Mouse (Mus musculus) neural tube, embryonic 14.5 days (tissue): ENCODE results near the gene Vac14. TPM values are rescaled to one million over a fixed set of nuclear protein-coding genes. Genes with fewer than 3 reads are reported as not detected.
A peak's percentile ranks its signal among the peaks of the same experiment; 100 is the strongest.

Experiments
- ATAC-seq: fragments of 200-750 bp; cut with Nextera tagmentation; 2 replicates; pipeline ENCODE4 v1.8.0; 2017; ENCODE audit warnings: low read depth, mild to moderate bottlenecking, moderate TSS enrichment, moderate library complexity
- H3K27ac ChIP-seq: fragments of 300-500 bp; sonication (generic); 2 replicates; pipeline ENCODE4 v1.5.1; 2014; ENCODE audit warnings: low read depth, mild to moderate bottlenecking, control low read depth, low read length, moderate library complexity, mixed read lengths
- H3K27me3 ChIP-seq: fragments of 300-500 bp; sonication (generic); 2 replicates; pipeline ENCODE4 v1.6.1; 2014; ENCODE audit warnings: low read length; ENCODE audit not compliant: control insufficient read depth, insufficient read depth
- H3K36me3 ChIP-seq: fragments of 300-500 bp; sonication (generic); 2 replicates; pipeline ENCODE4 v1.6.1; 2014; ENCODE audit warnings: low read length, mixed read lengths; ENCODE audit not compliant: control insufficient read depth, insufficient read depth
- H3K4me1 ChIP-seq: fragments of 300-500 bp; sonication (generic); 2 replicates; pipeline ENCODE4 v1.6.1; 2014; ENCODE audit warnings: low read length; ENCODE audit not compliant: control insufficient read depth, insufficient read depth
- H3K4me2 ChIP-seq: fragments of 300-500 bp; sonication (generic); 2 replicates; pipeline ENCODE4 v1.6.1; 2014; ENCODE audit warnings: mild to moderate bottlenecking, low read depth, low read length, control low read depth
- H3K4me3 ChIP-seq: fragments of 300-500 bp; sonication (generic); 2 replicates; pipeline ENCODE4 v1.5.1; 2014; ENCODE audit warnings: low read depth, low read length, control low read depth, mixed read lengths
- H3K9ac ChIP-seq: fragments of 300-500 bp; sonication (generic); replicated peaks from 2 replicates; pipeline ENCODE4 v1.6.1; 2014; ENCODE audit warnings: low read depth, mild to moderate bottlenecking, control low read depth, low read length, mixed read lengths
- H3K9me3 ChIP-seq: fragments of 300-500 bp; sonication (generic); 2 replicates; pipeline ENCODE4 v1.6.1; 2016; ENCODE audit warnings: low read length; ENCODE audit not compliant: control insufficient read depth
- WGBS: fragments of 180-500 bp; shearing (Covaris S2); extraction: QIAGEN DNeasy Blood & Tissue Kit; methylation state at CpG from one replicate; pipeline ENCODE4 v1.1.7; 2014; 5-methylcytosine and 5-hydroxymethylcytosine counted together
- polyA plus RNA-seq: library from polyadenylated mRNA; unstranded; fragments of >200 nt; fragmentation: Nextera tagmentation; extraction: Ambion mirVana; gene quantifications from 2 replicates; pipeline ENCODE4 v1.2.1, GENCODE M21; 2014

Gene Vac14
- polyA plus RNA-seq, 1 experiment from 2014 or later = 31.1 TPM

GRCm38 (mm10) chr8:110644422-110644821, 26.0 kb downstream of the Vac14 start:
- H3K27ac ChIP-seq = no peak overlapping the region
- no peak for ATAC-seq
- H3K4me1 ChIP-seq = no peaks in the 10 kb centered on the region
- H3K9ac ChIP-seq = no peak overlapping the region
- H3K36me3 ChIP-seq = no peaks in the 10 kb centered on the region; the same call in none of the 2 replicates
- no peak overlapping the region for H3K4me2 ChIP-seq
- no peaks in the 10 kb centered on the region for H3K27me3 ChIP-seq
- 88% methylated on average over 4 of the region's 4 CpGs for WGBS
- no peak overlapping the region for H3K4me3 ChIP-seq
- no peaks in the 10 kb centered on the region for H3K9me3 ChIP-seq

- WGBS = 93% methylated on average over 2 of the region's 2 CpGs
- Histone ChIP-seq H3K4me3 (no peak overlapping the region), H3K27me3 (no peaks in the 10 kb centered on the region), H3K36me3 (peaks cover 4% of the 10 kb centered on the region), H3K4me1 (no peaks in the 10 kb centered on the region), H3K9ac (no peak overlapping the region), H3K4me2 (no peak overlapping the region), H3K9me3 (no peaks in the 10 kb centered on the region), H3K27ac (no peak overlapping the region)
- ATAC-seq = no peak
Measured at GRCm38 (mm10) chr8:110644901-110645300, 26.5 kb downstream of the Vac14 start.

GRCm38 (mm10) chr8:110645340-110645739, 27.0 kb downstream of the Vac14 start:
- Histone ChIP-seq H3K9ac (no peak overlapping the region), H3K4me2 (no peak overlapping the region), H3K27me3 (no peaks in the 10 kb centered on the region), H3K27ac (no peak overlapping the region), H3K9me3 (no peaks in the 10 kb centered on the region), H3K36me3 (peaks cover 5% of the 10 kb centered on the region), H3K4me1 (no peaks in the 10 kb centered on the region), H3K4me3 (no peak overlapping the region)
- WGBS = 95% methylated on average over 3 of the region's 3 CpGs
- ATAC-seq = no peak

GRCm38 (mm10) chr8:110646064-110646463, 27.7 kb downstream of the Vac14 start:
- peak; percentile 66; the same call in 1 of the 2 replicates for ATAC-seq
- no peak overlapping the region for H3K27ac ChIP-seq
- H3K4me2 ChIP-seq = no peak overlapping the region
- no peaks in the 10 kb centered on the region for H3K27me3 ChIP-seq
- H3K9ac ChIP-seq = no peak overlapping the region
- H3K9me3 ChIP-seq = no peaks in the 10 kb centered on the region
- peaks cover 5% of the 10 kb centered on the region for H3K36me3 ChIP-seq
- no peaks in the 10 kb centered on the region for H3K4me1 ChIP-seq
- H3K4me3 ChIP-seq = no peak overlapping the region
- 44% methylated on average over 6 of the region's 6 CpGs for WGBS

GRCm38 (mm10) chr8:110648577-110648976, 30.2 kb downstream of the Vac14 start:
- ATAC-seq = no peak
- Histone ChIP-seq H3K27me3 (no peaks in the 10 kb centered on the region), H3K4me3 (no peak overlapping the region), H3K9me3 (no peaks in the 10 kb centered on the region), H3K27ac (no peak overlapping the region), H3K4me1 (no peaks in the 10 kb centered on the region), H3K4me2 (no peak overlapping the region), H3K36me3 (peaks cover 14% of the 10 kb centered on the region), H3K9ac (no peak overlapping the region)
- WGBS = 99% methylated on average over 3 of the region's 3 CpGs

GRCm38 (mm10) chr8:110649286-110649685, 30.9 kb downstream of the Vac14 start:
- Histone ChIP-seq H3K27me3 (no peaks in the 10 kb centered on the region), H3K27ac (no peak overlapping the region), H3K9me3 (no peaks in the 10 kb centered on the region), H3K4me1 (no peaks in the 10 kb centered on the region), H3K4me2 (no peak overlapping the region), H3K9ac (no peak overlapping the region), H3K36me3 (peaks cover 14% of the 10 kb centered on the region), H3K4me3 (no peak overlapping the region)
- 97% methylated on average over 6 of the region's 6 CpGs for WGBS
- ATAC-seq = no peak

GRCm38 (mm10) chr8:110650838-110651237, 32.5 kb downstream of the Vac14 start:
- H3K9ac ChIP-seq = no peak overlapping the region
- no peak overlapping the region for H3K4me3 ChIP-seq
- H3K27ac ChIP-seq = no peak overlapping the region
- H3K4me2 ChIP-seq = no peak overlapping the region
- peaks cover 14% of the 10 kb centered on the region for H3K36me3 ChIP-seq
- H3K27me3 ChIP-seq = no peaks in the 10 kb centered on the region
- 94% methylated on average over 9 of the region's 9 CpGs for WGBS
- H3K4me1 ChIP-seq = no peaks in the 10 kb centered on the region
- ATAC-seq = no peak
- H3K9me3 ChIP-seq = no peaks in the 10 kb centered on the region

- Histone ChIP-seq H3K4me1 (no peaks in the 10 kb centered on the region), H3K4me2 (no peak overlapping the region), H3K36me3 (peaks cover 14% of the 10 kb centered on the region), H3K9ac (no peak overlapping the region), H3K27ac (no peak overlapping the region), H3K27me3 (no peaks in the 10 kb centered on the region), H3K4me3 (no peak overlapping the region), H3K9me3 (no peaks in the 10 kb centered on the region)
- WGBS = 93% methylated on average over 4 of the region's 4 CpGs
- ATAC-seq = no peak
Measured at GRCm38 (mm10) chr8:110651847-110652246, 33.5 kb downstream of the Vac14 start.

GRCm38 (mm10) chr8:110654075-110655060, 36.0 kb downstream of the Vac14 start:
- Histone ChIP-seq H3K9ac (no peak overlapping the region), H3K27me3 (no peaks in the 10 kb centered on the region), H3K9me3 (no peaks in the 10 kb centered on the region), H3K27ac (0 out of 2 replicates have a peak overlapping the region, but pooled peaks have one; percentile 22), H3K4me1 (no peaks in the 10 kb centered on the region), H3K36me3 (peaks cover 14% of the 10 kb centered on the region), H3K4me2 (no peak overlapping the region), H3K4me3 (no peak overlapping the region)
- 83% methylated on average over 9 of the region's 9 CpGs for WGBS
- ATAC-seq = no peak
